Mouse (Mus musculus) lung, embryonic 14.5 days (tissue): ENCODE results near the gene Gm21970. TPM values are rescaled to one million over a fixed set of nuclear protein-coding genes. Genes with fewer than 3 reads are reported as not detected.
A peak's percentile ranks its signal among the peaks of the same experiment; 100 is the strongest.

Experiments
- ATAC-seq: fragments of 200-750 bp; cut with Nextera tagmentation; 2 replicates; pipeline ENCODE4 v1.8.0; 2017; ENCODE audit warnings: mild to moderate bottlenecking, moderate TSS enrichment, moderate library complexity; ENCODE audit not compliant: insufficient read depth
- DNase-seq: peaks from one replicate; pipeline ENCODE4 v3.0.0-alpha.2; 2015
- H3K27ac ChIP-seq: fragments of 300-500 bp; sonication (generic); 2 replicates; pipeline ENCODE4 v1.5.1; 2014; ENCODE audit warnings: low read depth, mild to moderate bottlenecking, moderate library complexity
- H3K27me3 ChIP-seq: fragments of 300-500 bp; sonication (generic); 2 replicates; pipeline ENCODE4 v1.6.1; 2014; ENCODE audit warnings: low read length, control low read depth; ENCODE audit not compliant: insufficient read depth
- H3K36me3 ChIP-seq: fragments of 300-500 bp; sonication (generic); 2 replicates; pipeline ENCODE4 v1.6.1; 2014; ENCODE audit warnings: control low read depth; ENCODE audit not compliant: insufficient read depth
- H3K4me1 ChIP-seq: fragments of 300-500 bp; sonication (generic); 2 replicates; pipeline ENCODE4 v1.6.1; 2014; ENCODE audit warnings: antibody characterized with exemption, control low read depth; ENCODE audit not compliant: insufficient read depth
- H3K4me2 ChIP-seq: fragments of 300-500 bp; sonication (generic); 2 replicates; pipeline ENCODE4 v1.6.1; 2014; ENCODE audit warnings: mild to moderate bottlenecking
- H3K4me3 ChIP-seq: fragments of 300-500 bp; sonication (generic); 2 replicates; pipeline ENCODE4 v1.5.1; 2014; ENCODE audit warnings: low read depth, low read length
- H3K9ac ChIP-seq: fragments of 300-500 bp; sonication (generic); 2 replicates; pipeline ENCODE4 v1.6.1; 2014
- H3K9me3 ChIP-seq: fragments of 300-500 bp; sonication (generic); 2 replicates; pipeline ENCODE4 v1.6.1; 2016; ENCODE audit warnings: low read depth, low read length, control low read depth
- CTCF ChIP-seq: IDR thresholded peaks from 2 replicates; pipeline ENCODE4 v1.5.1; 2016; ENCODE audit warnings: antibody characterized with exemption, low read depth
- WGBS: fragments of 180-500 bp; shearing (Covaris S2); extraction: QIAGEN DNeasy Blood & Tissue Kit; methylation state at CpG from one replicate; pipeline ENCODE4 v1.1.7; 2014; 5-methylcytosine and 5-hydroxymethylcytosine counted together
- polyA plus RNA-seq: library from polyadenylated mRNA; unstranded; fragments of >200 nt; fragmentation: Nextera tagmentation; extraction: Ambion mirVana; gene quantifications from 2 replicates; pipeline ENCODE4 v1.2.1, GENCODE M21; 2014

Gm21970 gene
- polyA plus RNA-seq, 1 experiment from 2014 or later, result 0.47 TPM

- Histone ChIP-seq H3K27me3 (no peaks in the 10 kb centered on the region), H3K36me3 (peaks cover 9% of the 10 kb centered on the region), H3K27ac (peak overlapping the region; percentile 33; the same call in 1 of the 2 replicates), H3K4me3 (no peak overlapping the region), H3K9ac (no peak overlapping the region), H3K4me2 (no peak overlapping the region), H3K9me3 (no peaks in the 10 kb centered on the region), H3K4me1 (0 out of 2 replicates have a peak, but pooled peaks cover 7% of the 10 kb centered on the region)
- ATAC-seq (no peak), DNase-seq (no peak)
- no peak for TF ChIP-seq CTCF
- whole genome bisulfite sequencing, result 19% methylated on average over 3 of the region's 3 CpGs
Measured at GRCm38 (mm10) chr16:91379412-91379811, 12.1 kb upstream of the Gm21970 start.

DNA sequence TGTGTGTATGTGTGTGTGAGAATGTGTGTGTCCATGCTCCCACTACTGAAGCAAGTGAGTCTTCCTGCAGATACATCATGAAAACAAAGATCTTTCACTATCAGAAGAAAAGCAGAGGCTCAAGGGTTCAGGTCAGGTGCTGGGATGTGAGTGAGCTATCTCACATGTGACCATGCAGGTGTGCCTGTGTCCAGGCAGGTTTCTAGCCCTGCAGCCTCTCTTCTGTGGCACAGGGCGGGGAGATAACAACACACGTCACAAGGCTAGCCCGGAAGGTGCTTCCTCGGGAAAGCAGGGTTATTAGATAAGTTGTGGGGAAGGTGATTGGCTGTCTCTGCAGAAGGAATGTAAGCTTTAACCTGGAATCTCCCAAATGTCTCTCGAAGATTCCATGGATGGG is 11.4 kb upstream of the Gm21970 start:
- Histone ChIP-seq H3K27ac (no peak overlapping the region), H3K4me1 (0 out of 2 replicates have a peak, but pooled peaks cover 7% of the 10 kb centered on the region), H3K27me3 (no peaks in the 10 kb centered on the region), H3K4me2 (no peak overlapping the region), H3K4me3 (no peak overlapping the region), H3K36me3 (peaks cover 13% of the 10 kb centered on the region), H3K9ac (no peak overlapping the region), H3K9me3 (no peaks in the 10 kb centered on the region)
- DNase-seq (no peak), ATAC-seq (no peak)
- 60% methylated on average over 5 of the region's 5 CpGs for WGBS
- TF ChIP-seq CTCF, result no peak

DNA sequence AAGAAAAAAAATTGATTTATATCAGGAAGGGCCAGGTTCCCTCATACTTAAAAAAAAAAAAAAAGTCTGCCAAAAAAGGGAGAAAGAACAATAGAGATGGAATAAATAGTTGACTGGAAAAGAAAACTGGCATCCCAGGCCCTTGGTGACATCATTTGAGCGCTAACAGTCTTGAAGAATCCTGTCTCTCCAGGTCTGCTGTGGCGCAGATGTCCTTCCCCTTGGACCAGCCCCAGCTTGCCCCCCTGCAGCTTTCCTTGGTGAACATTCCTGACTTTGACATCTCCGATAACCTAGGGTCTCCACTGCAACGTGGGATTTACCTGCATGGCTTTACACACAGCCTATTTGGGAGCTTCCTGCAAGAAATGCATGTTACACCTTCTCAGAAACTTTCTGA is 9.9 kb upstream of the Gm21970 start:
- Histone ChIP-seq H3K9ac (no peak overlapping the region), H3K27me3 (no peaks in the 10 kb centered on the region), H3K4me1 (0 out of 2 replicates have a peak, but pooled peaks cover 7% of the 10 kb centered on the region), H3K9me3 (no peaks in the 10 kb centered on the region), H3K4me2 (no peak overlapping the region), H3K27ac (no peak overlapping the region), H3K4me3 (no peak overlapping the region), H3K36me3 (peaks cover 19% of the 10 kb centered on the region)
- no peak for TF ChIP-seq CTCF
- ATAC-seq (no peak), DNase-seq (no peak)
- WGBS, result 75% methylated on average over 4 of the region's 4 CpGs

GRCm38 (mm10) chr16:91382261-91382790 is 9.2 kb upstream of the Gm21970 start:
- ATAC-seq (no peak), DNase-seq (no peak)
- WGBS, result 87% methylated on average over 9 of the region's 9 CpGs
- Histone ChIP-seq H3K4me3 (no peak overlapping the region), H3K27ac (no peak overlapping the region), H3K4me1 (0 out of 2 replicates have a peak, but pooled peaks cover 7% of the 10 kb centered on the region), H3K27me3 (no peaks in the 10 kb centered on the region), H3K36me3 (peaks cover 24% of the 10 kb centered on the region), H3K9ac (no peak overlapping the region), H3K9me3 (no peaks in the 10 kb centered on the region), H3K4me2 (no peak overlapping the region)
- TF ChIP-seq CTCF, result no peak

- WGBS, result 65% methylated on average over 4 of the region's 4 CpGs
- Histone ChIP-seq H3K4me3 (no peak overlapping the region), H3K4me2 (no peak overlapping the region), H3K9ac (no peak overlapping the region), H3K36me3 (peaks cover 36% of the 10 kb centered on the region), H3K27me3 (no peaks in the 10 kb centered on the region), H3K4me1 (0 out of 2 replicates have a peak, but pooled peaks cover 2% of the 10 kb centered on the region), H3K27ac (no peak overlapping the region), H3K9me3 (no peaks in the 10 kb centered on the region)
- no peak for TF ChIP-seq CTCF
- no peak for ATAC-seq
- DNase-seq, result no peak
Measured at GRCm38 (mm10) chr16:91384221-91384620, 7.3 kb upstream of the Gm21970 start.

GRCm38 (mm10) chr16:91385621-91386020 is 5.9 kb upstream of the Gm21970 start:
- ATAC-seq, result 0 out of 2 replicates have a peak, but pooled peaks have one; percentile 24
- H3K27ac ChIP-seq, result peak overlapping the region; percentile 18; the same call in 1 of the 2 replicates

GRCm38 (mm10) chr16:91386419-91387120 is 5.0 kb upstream of the Gm21970 start:
- H3K4me3 ChIP-seq, result no peak overlapping the region
- no peak overlapping the region for H3K9ac ChIP-seq
- ATAC-seq (no peak), DNase-seq (no peak)
- H3K36me3 ChIP-seq, result peaks cover 44% of the 10 kb centered on the region
- TF ChIP-seq CTCF, result no peak
- 0 out of 2 replicates have a peak, but pooled peaks cover 2% of the 10 kb centered on the region for H3K9me3 ChIP-seq
- no peaks in the 10 kb centered on the region for H3K4me1 ChIP-seq
- H3K27ac ChIP-seq, result no peak overlapping the region
- WGBS, result 89% methylated on average over 10 of the region's 10 CpGs
- no peak overlapping the region for H3K4me2 ChIP-seq
- H3K27me3 ChIP-seq, result no peaks in the 10 kb centered on the region

More at GRCm38 (mm10) chr16:91385621-91386020, 5.9 kb upstream of the Gm21970 start:
- H3K4me1 ChIP-seq, result no peaks in the 10 kb centered on the region
- peaks cover 43% of the 10 kb centered on the region for H3K36me3 ChIP-seq
- WGBS, result 46% methylated on average over 10 of the region's 10 CpGs
- 0 out of 2 replicates have a peak, but pooled peaks cover 2% of the 10 kb centered on the region for H3K9me3 ChIP-seq
- H3K4me3 ChIP-seq, result no peak overlapping the region
- H3K9ac ChIP-seq, result no peak overlapping the region
- peak; percentile 44 for DNase-seq
- H3K27me3 ChIP-seq, result no peaks in the 10 kb centered on the region
- no peak for TF ChIP-seq CTCF
- no peak overlapping the region for H3K4me2 ChIP-seq
